Mouse (Mus musculus) hindlimb bud, embryonic 11.5 days (tissue): ENCODE measurements around the gene Izumo1.
A peak's percentile ranks its signal among the peaks of the same experiment; 100 is the strongest.

Experiments
- DNase-seq: peaks from one replicate; pipeline ENCODE4 v3.0.0-alpha.2; 2012; ENCODE audit warnings: low read depth, low spot score; ENCODE audit errors: extremely low spot score

Izumo1 gene

GRCm38 (mm10) chr7:45617042-45617695 lies 4.4 kb upstream of the Izumo1 start, which contains the start of gene Fut1:
Gene Fut1, plus strand, starts transcription at chr7:45617289.
- DNase-seq, result no peak

GRCm38 (mm10) chr7:45618316-45618715 lies 3.3 kb upstream of the Izumo1 start:
- no peak for DNase-seq

DNA sequence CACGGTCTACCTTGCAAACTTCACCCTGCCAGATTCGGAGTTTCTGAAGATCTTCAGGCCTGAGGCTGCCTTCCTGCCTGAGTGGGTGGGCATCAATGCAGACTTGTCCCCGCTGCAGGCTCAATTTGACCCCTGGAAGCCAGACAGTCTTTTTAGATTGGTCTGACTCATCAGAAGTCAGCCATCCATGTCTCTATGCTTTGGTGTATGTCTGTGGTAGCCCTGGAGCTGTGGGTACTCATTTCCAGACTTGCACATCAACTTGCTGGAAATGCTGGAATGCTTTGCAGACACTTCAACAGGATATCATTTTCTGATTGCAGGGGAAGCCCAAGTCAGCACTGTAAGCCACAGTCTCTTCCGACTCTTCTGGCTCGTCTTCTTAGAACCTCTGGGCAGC lies 2.0 kb upstream of the Izumo1 start:
- DNase-seq, result no peak

- no peak for DNase-seq
Measured at GRCm38 (mm10) chr7:45623507-45623906, 1.9 kb downstream of the Izumo1 start.

DNA sequence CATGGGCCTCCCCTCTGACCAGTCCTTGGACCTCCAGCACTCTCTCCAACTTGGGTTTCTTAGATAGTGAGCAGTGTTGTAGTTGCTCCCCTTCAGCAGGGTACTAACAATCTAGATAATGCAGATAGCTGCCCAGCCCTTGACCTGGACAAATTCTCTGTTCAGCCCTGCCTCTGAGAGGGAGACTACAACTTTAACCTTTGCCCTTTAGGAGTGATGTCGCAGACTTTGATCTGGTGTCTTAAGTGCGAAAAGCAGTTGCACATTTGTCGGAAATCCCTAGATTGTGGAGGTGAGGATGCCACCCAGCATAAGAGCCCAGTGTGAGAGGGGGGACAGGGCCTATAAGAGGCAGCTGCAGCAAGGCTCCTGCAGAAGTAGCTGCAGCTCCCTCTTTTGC lies 3.1 kb downstream of the Izumo1 start:
- no peak for DNase-seq

- DNase-seq, result no peak
Measured at GRCm38 (mm10) chr7:45625481-45625880, 3.9 kb downstream of the Izumo1 start.

GRCm38 (mm10) chr7:45626571-45627076 lies 5.0 kb downstream of the Izumo1 start:
- DNase-seq, result no peak

- no peak for DNase-seq
Measured at GRCm38 (mm10) chr7:45627261-45627660, 5.7 kb downstream of the Izumo1 start, which contains the start of gene Rasip1. Gene Rasip1, plus strand, starts transcription at chr7:45627488.

- DNase-seq, result peak; percentile 42
Measured at GRCm38 (mm10) chr7:45628364-45629294, 7.0 kb downstream of the Izumo1 start.

GRCm38 (mm10) chr7:45630064-45630907 lies 8.7 kb downstream of the Izumo1 start:
- DNase-seq, result no peak

DNA sequence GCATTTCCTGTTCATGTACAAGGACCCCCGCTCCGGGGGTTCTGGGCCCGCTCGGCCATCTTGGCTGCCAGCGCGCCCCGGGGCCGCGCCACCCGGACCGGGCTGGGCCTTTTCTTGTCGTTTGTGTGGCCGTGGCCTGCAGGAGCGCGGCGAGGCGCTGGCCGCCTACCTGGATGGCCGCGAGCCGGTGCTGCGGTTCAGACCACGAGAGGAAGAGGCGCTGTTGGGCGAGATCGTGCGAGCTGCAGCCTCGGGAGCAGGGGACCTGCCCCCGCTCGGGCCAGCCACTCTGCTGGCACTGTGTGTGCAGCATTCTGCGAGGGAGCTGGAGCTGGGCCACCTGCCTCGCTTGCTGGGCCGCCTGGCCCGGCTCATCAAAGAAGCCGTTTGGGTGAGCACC lies 10.9 kb downstream of the Izumo1 start:
- DNase-seq, result no peak

GRCm38 (mm10) chr7:45634946-45635681 lies 13.5 kb downstream of the Izumo1 start:
- no peak for DNase-seq

GRCm38 (mm10) chr7:45635711-45636688 lies 14.4 kb downstream of the Izumo1 start:
- DNase-seq, result no peak

GRCm38 (mm10) chr7:45637710-45638109 lies 16.1 kb downstream of the Izumo1 start:
- DNase-seq, result no peak

GRCm38 (mm10) chr7:45638623-45639401 lies 17.2 kb downstream of the Izumo1 start:
- DNase-seq, result peak; percentile 95

GRCm38 (mm10) chr7:45639561-45640027 lies 18.0 kb downstream of the Izumo1 start, which contains the start of gene Mamstr:
Gene Mamstr, plus strand, starts transcription at chr7:45639977.
- DNase-seq, result no peak

DNA sequence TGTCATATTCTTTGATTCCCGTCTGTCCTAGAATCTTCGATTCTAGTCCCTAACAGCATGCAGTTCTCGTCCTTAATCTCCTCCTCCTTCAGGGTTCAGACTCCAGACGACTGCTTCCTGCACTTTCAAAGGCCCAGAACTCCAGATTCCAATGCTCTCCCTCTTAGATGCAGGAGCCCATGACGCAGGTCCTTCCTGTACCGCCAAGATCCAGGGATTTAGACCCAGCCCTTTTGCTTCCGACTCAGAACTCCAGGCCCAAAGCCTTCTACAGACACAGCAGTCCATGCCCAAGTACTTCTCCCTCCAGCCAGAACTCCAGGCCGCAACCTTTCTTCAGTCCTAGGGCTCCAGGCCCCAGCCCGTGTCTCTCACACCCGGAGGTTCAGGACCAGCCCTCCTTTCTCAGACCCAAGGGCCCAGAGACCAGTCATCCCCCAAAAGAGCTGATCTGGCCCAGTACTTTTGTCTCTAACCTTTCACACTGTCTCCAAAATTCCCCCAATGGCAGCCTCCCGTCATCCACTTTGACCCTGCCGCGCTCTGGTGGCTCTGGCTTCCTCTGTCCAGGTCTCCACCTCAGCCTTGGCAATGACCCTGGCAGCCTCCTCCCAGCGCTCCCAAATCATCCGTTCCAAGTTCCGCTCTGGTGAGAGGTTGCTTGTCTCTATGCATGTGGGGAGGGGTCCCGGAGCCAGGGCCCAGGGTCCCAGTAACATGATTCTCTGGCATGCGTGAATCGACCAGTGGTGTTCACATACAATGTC lies 18.8 kb downstream of the Izumo1 start:
- no peak for DNase-seq
